Mouse (Mus musculus): ENCODE data around the gene Churc1. TPM values are rescaled to one million over a fixed set of nuclear protein-coding genes. Genes with fewer than 3 reads are reported as not detected.
"Not testable (repeated sequence)": the region's sequence is repeated elsewhere in the genome, so short reads cannot be mapped to it uniquely, and the experiment has no call there.

The Churc1 gene
- 10 to 100 TPM; 81.3 to 93.7 (median 92.7) TPM for total RNA-seq (2022)

GRCm38 (mm10) chr12:76765354-76765851 lies at the start of gene Churc1, which contains the start of gene Fntb:
Churc1 (plus strand) TSS chr12:76765538.
Fntb (plus strand) TSS chr12:76765589.
- peak; percentile 89 for DNase-seq

- DNase-seq: no peak
Observed at GRCm38 (mm10) chr12:76718384-76718783, 47.0 kb upstream of the Churc1 start.

- DNase-seq: no peak
Observed at GRCm38 (mm10) chr12:76720572-76720971, 44.8 kb upstream of the Churc1 start.

- DNase-seq: no peak
Observed at GRCm38 (mm10) chr12:76722026-76722425, 43.3 kb upstream of the Churc1 start.

GRCm38 (mm10) chr12:76727955-76728354 lies 37.4 kb upstream of the Churc1 start:
- DNase-seq: no peak

GRCm38 (mm10) chr12:76750866-76751459 lies 14.4 kb upstream of the Churc1 start:
- no peak for DNase-seq

GRCm38 (mm10) chr12:76752652-76753318 lies 12.6 kb upstream of the Churc1 start:
- no peak for DNase-seq

GRCm38 (mm10) chr12:76765901-76766630 lies 728 bp downstream of the Churc1 start:
- no peak for DNase-seq

- DNase-seq: no peak
Observed at GRCm38 (mm10) chr12:76770841-76771500, 5.6 kb downstream of the Churc1 start.

- no peak for DNase-seq
Observed at GRCm38 (mm10) chr12:76771540-76771939, 6.2 kb downstream of the Churc1 start.

- DNase-seq: no peak
Observed at GRCm38 (mm10) chr12:76774652-76775051, 9.3 kb downstream of the Churc1 start.

GRCm38 (mm10) chr12:76775132-76775531 lies 9.8 kb downstream of the Churc1 start:
- DNase-seq: peak; percentile 50

GRCm38 (mm10) chr12:76776898-76777297 lies 11.6 kb downstream of the Churc1 start:
- DNase-seq: no peak

GRCm38 (mm10) chr12:76777845-76778244 lies 12.5 kb downstream of the Churc1 start:
- no peak for DNase-seq

GRCm38 (mm10) chr12:76778305-76779083 lies 13.2 kb downstream of the Churc1 start:
- DNase-seq: no peak

GRCm38 (mm10) chr12:76779951-76780350 lies 14.6 kb downstream of the Churc1 start:
- no peak for DNase-seq

GRCm38 (mm10) chr12:76780639-76781468 lies 15.5 kb downstream of the Churc1 start:
- DNase-seq: no peak

GRCm38 (mm10) chr12:76784056-76784619 lies 18.8 kb downstream of the Churc1 start:
- peak; percentile 37 for DNase-seq

- DNase-seq: no peak
Observed at GRCm38 (mm10) chr12:76790446-76791084, 25.2 kb downstream of the Churc1 start.

- DNase-seq: not testable (repeated sequence)
Observed at GRCm38 (mm10) chr12:76792540-76792939, 27.2 kb downstream of the Churc1 start.

All from adrenal gland, adult 8-10 months (tissue).